Mouse (Mus musculus) megakaryocyte, embryonic 14.5 days (primary cell): Measurements from ENCODE around the gene 4933411K16Rik. TPM values are rescaled to one million over a fixed set of nuclear protein-coding genes. Genes with fewer than 3 reads are reported as not detected.

Experiments used
- H3K27me3 ChIP-seq: replicated peaks from 2 replicates; pipeline ENCODE3; 2012; ENCODE audit warnings: inconsistent platforms
- H3K36me3 ChIP-seq: replicated peaks from 2 replicates; pipeline ENCODE3; 2012; ENCODE audit warnings: low read length, inconsistent platforms, mixed read lengths
- H3K4me1 ChIP-seq: 2 replicates; pipeline ENCODE4 v1.6.1; 2012; ENCODE audit warnings: inconsistent platforms
- H3K4me3 ChIP-seq: replicated peaks from 2 replicates; pipeline ENCODE3; 2012; ENCODE audit warnings: moderate library complexity, mild to moderate bottlenecking, inconsistent platforms
- H3K9me3 ChIP-seq: 2 replicates; pipeline ENCODE4 v1.6.1; 2012; ENCODE audit warnings: inconsistent platforms
- FLI1 ChIP-seq: IDR thresholded peaks from 2 replicates; pipeline ENCODE4 v1.6.1; 2012; ENCODE audit warnings: low read length, inconsistent platforms, mixed read lengths
- GATA1 ChIP-seq: IDR thresholded peaks from 3 replicates; pipeline ENCODE4 v1.6.1; 2012; ENCODE audit warnings: mixed read lengths, low read length, inconsistent platforms, borderline replicate concordance
- polyA plus RNA-seq: library from polyadenylated mRNA; stranded (reverse); fragments of >175 nt; gene quantifications from 2 replicates; pipeline ENCODE4 v1.2.3, GENCODE M21; 2012; ENCODE audit warnings: low replicate concordance; ENCODE audit not compliant: insufficient read depth

The 4933411K16Rik gene
- polyA plus RNA-seq, 1 experiment: not detected

DNA sequence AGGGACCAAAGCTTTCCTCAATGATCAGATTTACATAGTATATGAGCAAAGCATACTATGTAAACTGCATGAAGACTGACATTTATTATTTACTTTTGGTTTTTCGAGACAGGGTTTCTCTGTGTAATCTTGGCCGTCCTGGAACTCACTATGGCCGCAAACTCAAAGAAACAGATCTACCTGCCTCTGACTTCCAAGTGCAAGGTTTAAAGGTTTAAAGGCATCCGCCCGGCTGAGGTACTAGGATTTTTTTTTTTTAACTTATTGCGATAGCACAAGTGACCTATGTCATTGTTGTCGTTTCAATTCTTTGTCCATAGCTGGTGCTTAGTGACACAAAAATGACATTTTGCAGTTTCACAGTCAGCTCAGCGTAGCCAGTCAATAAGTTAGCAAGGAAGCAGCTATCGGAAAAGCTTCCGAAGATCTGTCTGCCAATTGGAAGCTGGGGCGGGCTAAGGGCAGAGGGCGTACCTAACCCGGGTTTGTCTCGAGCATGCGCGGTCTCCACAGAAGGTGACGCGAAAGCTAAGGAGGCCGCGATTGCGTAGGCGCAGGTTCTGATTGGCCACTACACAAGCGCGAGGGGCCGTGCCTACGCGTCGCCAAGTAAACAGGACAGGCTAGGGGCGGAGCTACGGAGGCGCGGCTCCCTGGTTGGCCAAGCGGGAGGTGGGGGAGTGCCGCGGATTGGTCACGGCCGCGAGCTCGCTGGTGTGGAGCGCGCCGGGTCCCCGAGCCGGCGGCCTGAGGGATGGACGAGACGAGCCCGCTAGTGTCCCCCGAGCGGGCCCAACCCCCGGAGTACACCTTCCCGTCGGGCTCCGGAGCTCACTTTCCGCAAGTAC lies 37.9 kb downstream of the 4933411K16Rik start, which contains the start of gene Pi4k2a:
Pi4k2a (plus strand) TSS at position 723 of the 848 bp plus-strand sequence.
- Histone ChIP-seq H3K36me3 (peaks cover 19% of the 10 kb centered on the region), H3K27me3 (no peaks in the 10 kb centered on the region)
- TF ChIP-seq FLI1 (no peak), GATA1 (0 out of 3 replicates have a peak, but pooled peaks have one; percentile 5)

DNA sequence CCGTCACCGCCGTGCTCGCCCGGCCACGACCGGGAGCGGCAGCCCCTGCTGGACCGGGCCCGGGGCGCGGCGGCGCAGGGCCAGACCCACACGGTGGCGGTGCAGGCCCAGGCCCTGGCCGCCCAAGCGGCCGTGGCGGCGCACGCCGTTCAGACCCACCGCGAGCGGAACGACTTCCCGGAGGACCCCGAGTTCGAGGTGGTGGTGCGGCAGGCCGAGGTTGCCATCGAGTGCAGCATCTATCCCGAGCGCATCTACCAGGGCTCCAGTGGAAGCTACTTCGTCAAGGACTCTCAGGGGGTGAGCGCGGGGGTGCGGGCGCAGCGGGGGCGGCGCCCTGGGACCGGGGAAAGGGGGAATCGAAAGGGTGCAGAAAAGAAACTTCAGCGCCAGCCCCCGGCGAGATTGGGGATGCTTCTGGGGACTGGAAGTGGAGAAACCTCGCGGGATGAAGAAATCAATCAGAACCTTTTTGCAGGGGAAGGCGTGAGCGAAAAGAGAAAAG lies 38.6 kb downstream of the 4933411K16Rik start:
- TF ChIP-seq GATA1: no peak
- no peak for TF ChIP-seq FLI1
- Histone ChIP-seq H3K27me3 (no peaks in the 10 kb centered on the region), H3K9me3 (no peaks in the 10 kb centered on the region), H3K36me3 (peaks cover 23% of the 10 kb centered on the region), H3K4me1 (peaks cover 47% of the 10 kb centered on the region), H3K4me3 (peak overlapping the region; percentile 97)

More for the DNA sequence above, 37.9 kb downstream of the 4933411K16Rik start, which contains the start of gene Pi4k2a:
- Histone ChIP-seq H3K4me1 (peaks cover 50% of the 10 kb centered on the region), H3K4me3 (peak within 1 kb of the TSS; percentile 97), H3K9me3 (no peaks in the 10 kb centered on the region)

DNA sequence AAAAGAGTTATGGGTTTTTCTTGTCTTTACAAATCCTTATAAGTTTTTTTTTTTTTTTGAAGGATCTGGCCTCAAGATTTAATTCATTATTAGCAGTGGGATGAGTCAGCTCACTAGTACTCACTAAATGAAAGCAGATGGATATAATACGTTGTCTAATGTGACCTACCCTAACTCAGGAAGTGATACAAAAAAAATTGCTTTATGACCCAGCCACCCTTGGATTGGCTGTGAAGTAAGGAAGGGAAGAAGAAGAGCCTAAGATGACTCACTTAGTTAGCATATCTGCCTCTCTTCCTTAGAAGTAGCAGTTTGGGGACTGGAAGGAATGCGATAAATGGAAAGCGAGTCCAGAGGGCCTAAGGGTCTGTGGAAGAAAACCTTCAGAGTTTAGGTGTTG lies 47.4 kb downstream of the 4933411K16Rik start:
- peaks cover 43% of the 10 kb centered on the region for H3K36me3 ChIP-seq
- H3K4me3 ChIP-seq: no peak overlapping the region
- H3K9me3 ChIP-seq: no peaks in the 10 kb centered on the region
- H3K4me1 ChIP-seq: peaks cover 25% of the 10 kb centered on the region
- TF ChIP-seq GATA1 (no peak), FLI1 (no peak)
- no peaks in the 10 kb centered on the region for H3K27me3 ChIP-seq

Other genes starting within 250 kb of the 4933411K16Rik start
- gene Frat1, start 222.3 kb upstream of the 4933411K16Rik start, polyA plus RNA-seq: 25.1 and 50.6 TPM in 2 replicates
- gene Frat2, start 204.1 kb upstream of the 4933411K16Rik start, polyA plus RNA-seq: 16.8 and 19.5 TPM in 2 replicates
- 8.9 and 14.4 TPM in 2 replicates for gene Rrp12, start 156.1 kb upstream of the 4933411K16Rik start, polyA plus RNA-seq
- 654 and 1,266 TPM in 2 replicates for gene Pgam1, start 140.3 kb upstream of the 4933411K16Rik start, polyA plus RNA-seq
- 5.4 and 13.5 TPM in 2 replicates for gene Exosc1, start 118.8 kb upstream of the 4933411K16Rik start, polyA plus RNA-seq
- gene Zdhhc16, start 118.8 kb upstream of the 4933411K16Rik start, polyA plus RNA-seq: 18.8 and 25.3 TPM in 2 replicates
- gene Mms19, start 71.1 kb upstream of the 4933411K16Rik start, polyA plus RNA-seq: 6.0 and 14.4 TPM in 2 replicates
- gene Ubtd1, start 70.5 kb upstream of the 4933411K16Rik start, polyA plus RNA-seq: 23.1 and 46.7 TPM in 2 replicates
- gene Ankrd2, start 16.2 kb upstream of the 4933411K16Rik start, polyA plus RNA-seq: not detected in 2 replicates
- gene Hoga1, start 6.6 kb upstream of the 4933411K16Rik start, polyA plus RNA-seq: 0.93 TPM in 1 of 2 replicates, not detected in the other
- 2.0 TPM in 1 of 2 replicates, not detected in the other for gene Morn4, start 34.1 kb downstream of the 4933411K16Rik start, polyA plus RNA-seq
- gene Pi4k2a, start 38.2 kb downstream of the 4933411K16Rik start, polyA plus RNA-seq: 8.3 and 14.6 TPM in 2 replicates
- 15.5 and 38.7 TPM in 2 replicates for gene Avpi1, start 76.8 kb downstream of the 4933411K16Rik start, polyA plus RNA-seq
- gene Marveld1, start 95.2 kb downstream of the 4933411K16Rik start, polyA plus RNA-seq: 3.6 and 10.8 TPM in 2 replicates
- 6.6 and 12.2 TPM in 2 replicates for gene Zfyve27, start 111.7 kb downstream of the 4933411K16Rik start, polyA plus RNA-seq
- not detected in 2 replicates for gene Sfrp5, start 150.0 kb downstream of the 4933411K16Rik start, polyA plus RNA-seq
- 0.09 and 0.58 TPM in 2 replicates for gene Golga7b, start 195.3 kb downstream of the 4933411K16Rik start, polyA plus RNA-seq